Mouse (Mus musculus) forebrain, postnatal 0 days (tissue): ENCODE data around the gene Gdf1. TPM values are rescaled to one million over a fixed set of nuclear protein-coding genes. Genes with fewer than 3 reads are reported as not detected.

Source experiments
- ATAC-seq: fragments of 200-750 bp; cut with Nextera tagmentation; 2 replicates; pipeline ENCODE4 v1.8.0; 2017; ENCODE audit warnings: mild to moderate bottlenecking, moderate library complexity
- DNase-seq: peaks from one replicate; pipeline ENCODE4 v3.0.0-alpha.2; 2015
- H3K27ac ChIP-seq: fragments of 300-500 bp; sonication (generic); 2 replicates; pipeline ENCODE4 v1.5.1; 2014; ENCODE audit warnings: low read depth, mild to moderate bottlenecking, antibody characterized with exemption, low read length, moderate library complexity, mixed read lengths
- H3K27me3 ChIP-seq: fragments of 300-500 bp; sonication (generic); 2 replicates; pipeline ENCODE4 v1.6.1; 2014; ENCODE audit warnings: mild to moderate bottlenecking, low read length, mixed read lengths; ENCODE audit not compliant: insufficient read depth
- H3K36me3 ChIP-seq: fragments of 300-500 bp; sonication (generic); 2 replicates; pipeline ENCODE4 v1.6.1; 2014; ENCODE audit warnings: mild to moderate bottlenecking, moderate library complexity; ENCODE audit not compliant: insufficient read depth
- H3K4me1 ChIP-seq: fragments of 300-500 bp; sonication (generic); 2 replicates; pipeline ENCODE4 v1.6.1; 2014; ENCODE audit warnings: antibody characterized with exemption; ENCODE audit not compliant: insufficient read depth
- H3K4me2 ChIP-seq: fragments of 300-500 bp; sonication (generic); 2 replicates; pipeline ENCODE4 v1.6.1; 2014; ENCODE audit warnings: low read depth, mild to moderate bottlenecking, moderate library complexity
- H3K4me3 ChIP-seq: fragments of 300-500 bp; sonication (generic); 2 replicates; pipeline ENCODE4 v1.5.1; 2014; ENCODE audit warnings: low read depth, low read length, mixed read lengths
- H3K9ac ChIP-seq: fragments of 300-500 bp; sonication (generic); 2 replicates; pipeline ENCODE4 v1.6.1; 2014; ENCODE audit warnings: mild to moderate bottlenecking
- H3K9me3 ChIP-seq: fragments of 300-500 bp; sonication (generic); 2 replicates; pipeline ENCODE4 v1.6.1; 2016; ENCODE audit warnings: low read length
- CTCF ChIP-seq: sonication (generic); IDR thresholded peaks from 2 replicates; pipeline ENCODE4 v1.5.1; 2016; ENCODE audit warnings: antibody characterized with exemption, control low read depth, low read depth
- WGBS: fragments of 180-500 bp; shearing (Covaris S2); extraction: QIAGEN DNeasy Blood & Tissue Kit; methylation state at CpG from one replicate; pipeline ENCODE4 v1.1.7; 2014; 5-methylcytosine and 5-hydroxymethylcytosine counted together
- polyA plus RNA-seq: library from polyadenylated mRNA; unstranded; fragments of >200 nt; fragmentation: Nextera tagmentation; extraction: Ambion mirVana; gene quantifications from 2 replicates; pipeline ENCODE4 v1.2.1, GENCODE M21; 2015
- total RNA-seq: library from RNA; depleted of rRNA; stranded (reverse); fragments of >200 nt; gene quantifications from 2 replicates; pipeline ENCODE4 v1.2.3, GENCODE M21; 2014; rRNA removed

Gdf1 gene
- total and polyA plus RNA-seq, 2 experiments from 2014 or later: 6.2 to 8.1 TPM

- Histone ChIP-seq H3K4me3 (no peak overlapping the region), H3K27me3 (peaks cover 77% of the 10 kb centered on the region), H3K9ac (no peak overlapping the region), H3K36me3 (no peaks in the 10 kb centered on the region), H3K27ac (no peak overlapping the region), H3K9me3 (no peaks in the 10 kb centered on the region), H3K4me2 (no peak overlapping the region), H3K4me1 (0 out of 2 replicates have a peak, but pooled peaks cover 7% of the 10 kb centered on the region)
- WGBS: 7% methylated on average over 35 of the region's 35 CpGs
- TF ChIP-seq CTCF: no peak
- no peak for DNase-seq
- ATAC-seq: 0 out of 2 replicates have a peak, but pooled peaks have one; percentile 7
These were observed 45.7 kb downstream of the Gdf1 start for GRCm38 (mm10) chr8:70375212-70375859.

- Histone ChIP-seq H3K9ac (no peak overlapping the region), H3K4me1 (0 out of 2 replicates have a peak, but pooled peaks cover 7% of the 10 kb centered on the region), H3K4me2 (no peak overlapping the region), H3K9me3 (no peaks in the 10 kb centered on the region), H3K27me3 (peaks cover 77% of the 10 kb centered on the region), H3K4me3 (no peak overlapping the region; the same call in 1 of the 2 replicates), H3K36me3 (no peaks in the 10 kb centered on the region), H3K27ac (no peak overlapping the region)
- no peak for DNase-seq
- 7% methylated on average over 37 of the region's 37 CpGs for WGBS
- no peak for TF ChIP-seq CTCF
- no peak for ATAC-seq
These were observed 46.7 kb downstream of the Gdf1 start for GRCm38 (mm10) chr8:70376275-70376741.

GRCm38 (mm10) chr8:70377049-70377448, 47.4 kb downstream of the Gdf1 start:
- Histone ChIP-seq H3K27me3 (peaks cover 70% of the 10 kb centered on the region), H3K4me1 (0 out of 2 replicates have a peak, but pooled peaks cover 7% of the 10 kb centered on the region), H3K27ac (no peak overlapping the region), H3K9me3 (no peaks in the 10 kb centered on the region), H3K4me2 (no peak overlapping the region), H3K9ac (no peak overlapping the region), H3K4me3 (no peak overlapping the region), H3K36me3 (no peaks in the 10 kb centered on the region)
- peak; percentile 37 for TF ChIP-seq CTCF
- DNase-seq (no peak), ATAC-seq (no peak)
- WGBS: 13% methylated on average over 15 of the region's 15 CpGs

- no peaks in the 10 kb centered on the region for H3K9me3 ChIP-seq
- H3K27ac ChIP-seq: no peak overlapping the region
- TF ChIP-seq CTCF: no peak
- DNase-seq: no peak
- H3K4me1 ChIP-seq: no peaks in the 10 kb centered on the region
- H3K4me2 ChIP-seq: no peak overlapping the region
- ATAC-seq: no peak
- peaks cover 11% of the 10 kb centered on the region for H3K36me3 ChIP-seq
- 73% methylated on average over 12 of the region's 12 CpGs for WGBS
- H3K9ac ChIP-seq: no peak overlapping the region
- no peak overlapping the region for H3K4me3 ChIP-seq
- peaks cover 41% of the 10 kb centered on the region for H3K27me3 ChIP-seq
These were observed 50.5 kb downstream of the Gdf1 start for GRCm38 (mm10) chr8:70380069-70380468.

Other genes with a start within 250 kb of the Gdf1 start
- gene Hapln4, start 246.4 kb upstream of the Gdf1 start, total RNA-seq: 0.31 and 0.48 TPM in 2 replicates
- gene Hapln4, start 246.4 kb upstream of the Gdf1 start, polyA plus RNA-seq: 0.53 and 0.71 TPM in 2 replicates
- 316 and 372 TPM in 2 replicates for gene Ncan, start 208.9 kb upstream of the Gdf1 start, total RNA-seq
- gene Ncan, start 208.9 kb upstream of the Gdf1 start, polyA plus RNA-seq: 112 and 209 TPM in 2 replicates
- 6.6 and 7.2 TPM in 2 replicates for gene Nr2c2ap, start 198.5 kb upstream of the Gdf1 start, total RNA-seq
- 55.9 and 58.0 TPM in 2 replicates for gene Nr2c2ap, start 198.5 kb upstream of the Gdf1 start, polyA plus RNA-seq
- gene Rfxank, start 190.7 kb upstream of the Gdf1 start, total RNA-seq: 8.5 and 10.2 TPM in 2 replicates
- 6.0 and 7.9 TPM in 2 replicates for gene Rfxank, start 190.7 kb upstream of the Gdf1 start, polyA plus RNA-seq
- 59.3 and 74.9 TPM in 2 replicates for gene Borcs8, start 190.3 kb upstream of the Gdf1 start, total RNA-seq
- gene Borcs8, start 190.3 kb upstream of the Gdf1 start, polyA plus RNA-seq: 56.5 and 64.4 TPM in 2 replicates
- gene Mef2b, start 190.1 kb upstream of the Gdf1 start, total RNA-seq: 0.90 TPM in 1 of 2 replicates, not detected in the other
- 1.3 and 1.7 TPM in 2 replicates for gene Mef2b, start 190.1 kb upstream of the Gdf1 start, polyA plus RNA-seq
- gene Tmem161a, start 157.5 kb upstream of the Gdf1 start, total RNA-seq: 60.7 and 74.9 TPM in 2 replicates
- 43.3 and 52.7 TPM in 2 replicates for gene Tmem161a, start 157.5 kb upstream of the Gdf1 start, polyA plus RNA-seq
- gene Slc25a42, start 117.5 kb upstream of the Gdf1 start, total RNA-seq: 11.7 and 12.0 TPM in 2 replicates
- gene Slc25a42, start 117.5 kb upstream of the Gdf1 start, polyA plus RNA-seq: 4.6 and 6.2 TPM in 2 replicates
- gene Sugp2, start 95.6 kb upstream of the Gdf1 start, total RNA-seq: 119 and 129 TPM in 2 replicates
- gene Sugp2, start 95.6 kb upstream of the Gdf1 start, polyA plus RNA-seq: 50.9 and 65.0 TPM in 2 replicates
- 108 and 136 TPM in 2 replicates for gene Armc6, start 95.4 kb upstream of the Gdf1 start, total RNA-seq
- gene Armc6, start 95.4 kb upstream of the Gdf1 start, polyA plus RNA-seq: 119 and 122 TPM in 2 replicates
- gene Homer3, start 47.0 kb upstream of the Gdf1 start, total RNA-seq: 27.2 and 34.7 TPM in 2 replicates
- gene Homer3, start 47.0 kb upstream of the Gdf1 start, polyA plus RNA-seq: 20.2 and 23.9 TPM in 2 replicates
- 46.6 and 49.3 TPM in 2 replicates for gene Ddx49, start 27.3 kb upstream of the Gdf1 start, total RNA-seq
- 49.3 and 54.9 TPM in 2 replicates for gene Ddx49, start 27.3 kb upstream of the Gdf1 start, polyA plus RNA-seq
- 86.6 and 110 TPM in 2 replicates for gene Cope, start 27.3 kb upstream of the Gdf1 start, total RNA-seq
- 259 and 296 TPM in 2 replicates for gene Cope, start 27.3 kb upstream of the Gdf1 start, polyA plus RNA-seq
- 52.5 and 58.4 TPM in 2 replicates for gene Cers1, start 14.0 kb upstream of the Gdf1 start, total RNA-seq
- 37.8 and 45.3 TPM in 2 replicates for gene Cers1, start 14.0 kb upstream of the Gdf1 start, polyA plus RNA-seq
- 28.1 and 38.7 TPM in 2 replicates for gene Upf1, start 23.5 kb downstream of the Gdf1 start, total RNA-seq
- gene Upf1, start 23.5 kb downstream of the Gdf1 start, polyA plus RNA-seq: 7.1 and 9.0 TPM in 2 replicates
- 0.81 TPM in 1 of 2 replicates, not detected in the other for gene Comp, start 43.7 kb downstream of the Gdf1 start, total RNA-seq
- gene Comp, start 43.7 kb downstream of the Gdf1 start, polyA plus RNA-seq: 0.05 and 0.29 TPM in 2 replicates
- gene Crtc1, start 109.8 kb downstream of the Gdf1 start, total RNA-seq: 41.2 and 51.7 TPM in 2 replicates
- 43.8 and 52.9 TPM in 2 replicates for gene Crtc1, start 109.8 kb downstream of the Gdf1 start, polyA plus RNA-seq
- gene Klhl26, start 147.2 kb downstream of the Gdf1 start, total RNA-seq: 29.9 and 34.8 TPM in 2 replicates
- gene Klhl26, start 147.2 kb downstream of the Gdf1 start, polyA plus RNA-seq: 30.8 and 35.3 TPM in 2 replicates
- 96.0 and 115 TPM in 2 replicates for gene Tmem59l, start 157.5 kb downstream of the Gdf1 start, total RNA-seq
- 147 and 150 TPM in 2 replicates for gene Tmem59l, start 157.5 kb downstream of the Gdf1 start, polyA plus RNA-seq
- 6.5 and 20.9 TPM in 2 replicates for gene Crlf1, start 163.3 kb downstream of the Gdf1 start, total RNA-seq
- gene Crlf1, start 163.3 kb downstream of the Gdf1 start, polyA plus RNA-seq: 24.6 and 34.5 TPM in 2 replicates
- gene Rex1bd, start 176.9 kb downstream of the Gdf1 start, total RNA-seq: 130 and 148 TPM in 2 replicates
- gene Rex1bd, start 176.9 kb downstream of the Gdf1 start, polyA plus RNA-seq: 200 and 247 TPM in 2 replicates
- gene Uba52, start 181.0 kb downstream of the Gdf1 start, total RNA-seq: 459 and 595 TPM in 2 replicates
- gene Uba52, start 181.0 kb downstream of the Gdf1 start, polyA plus RNA-seq: 808 and 1,035 TPM in 2 replicates
- 559 and 592 TPM in 2 replicates for gene Fkbp8, start 197.9 kb downstream of the Gdf1 start, total RNA-seq
- 385 and 426 TPM in 2 replicates for gene Fkbp8, start 197.9 kb downstream of the Gdf1 start, polyA plus RNA-seq
- gene Kxd1, start 198.1 kb downstream of the Gdf1 start, total RNA-seq: 39.1 and 43.5 TPM in 2 replicates
- gene Kxd1, start 198.1 kb downstream of the Gdf1 start, polyA plus RNA-seq: 51.6 and 51.9 TPM in 2 replicates
- 16.2 and 18.4 TPM in 2 replicates for gene Ell, start 209.6 kb downstream of the Gdf1 start, total RNA-seq
- 9.7 and 11.0 TPM in 2 replicates for gene Ell, start 209.6 kb downstream of the Gdf1 start, polyA plus RNA-seq